Mouse (Mus musculus): ENCODE data around the gene Zdhhc7.

Zdhhc7 gene

GRCm38 (mm10) chr8:120114315-120114841 is 13.1 kb upstream of the Zdhhc7 start:
- DNase-seq (ENCODE audit: low spot score in 2 of 2), result peak in 1 of 2 experiments; percentile 54

- peak; percentile 100 for DNase-seq (ENCODE audit: low spot score in 2 of 2)
Measured at GRCm38 (mm10) chr8:120113758-120114255, 12.5 kb upstream of the Zdhhc7 start, which contains the start of gene 6430548M08Rik. Gene 6430548M08Rik (plus strand): TSS chr8:120114152.

GRCm38 (mm10) chr8:120113306-120113705 is 12.0 kb upstream of the Zdhhc7 start:
- no peak for DNase-seq (ENCODE audit: low spot score in 2 of 2)

GRCm38 (mm10) chr8:120112535-120112934 is 11.3 kb upstream of the Zdhhc7 start:
- no peak for DNase-seq (ENCODE audit: low spot score in 2 of 2)

GRCm38 (mm10) chr8:120111382-120111781 is 10.1 kb upstream of the Zdhhc7 start:
- no peak for DNase-seq (ENCODE audit: low spot score in 2 of 2)

GRCm38 (mm10) chr8:120110966-120111365 is 9.7 kb upstream of the Zdhhc7 start:
- no peak for DNase-seq (ENCODE audit: low spot score in 2 of 2)

- no peak for DNase-seq (ENCODE audit: low spot score in 2 of 2)
Measured at GRCm38 (mm10) chr8:120109149-120109548, 7.9 kb upstream of the Zdhhc7 start.

- DNase-seq (ENCODE audit: low spot score in 2 of 2), result no peak
Measured at GRCm38 (mm10) chr8:120104721-120105272, 3.5 kb upstream of the Zdhhc7 start.

- DNase-seq (ENCODE audit: low spot score in 2 of 2), result no peak
Measured at GRCm38 (mm10) chr8:120103916-120104315, 2.6 kb upstream of the Zdhhc7 start.

- DNase-seq (ENCODE audit: low spot score in 2 of 2), result no peak
Measured at GRCm38 (mm10) chr8:120100388-120101067, 754 bp downstream of the Zdhhc7 start.

GRCm38 (mm10) chr8:120096486-120096885 is 4.8 kb downstream of the Zdhhc7 start:
- DNase-seq (ENCODE audit: low spot score in 2 of 2), result no peak

- DNase-seq (ENCODE audit: low spot score in 2 of 2), result no peak
Measured at GRCm38 (mm10) chr8:120094801-120095200, 6.5 kb downstream of the Zdhhc7 start.

- DNase-seq (ENCODE audit: low spot score in 2 of 2), result no peak
Measured at GRCm38 (mm10) chr8:120093103-120093502, 8.2 kb downstream of the Zdhhc7 start.

GRCm38 (mm10) chr8:120091032-120091431 is 10.2 kb downstream of the Zdhhc7 start:
- DNase-seq (ENCODE audit: low spot score in 2 of 2), result no peak

GRCm38 (mm10) chr8:120089511-120089910 is 11.8 kb downstream of the Zdhhc7 start:
- DNase-seq (ENCODE audit: low spot score in 2 of 2), result no peak

- no peak for DNase-seq (ENCODE audit: low spot score in 2 of 2)
Measured at GRCm38 (mm10) chr8:120084783-120085182, 16.5 kb downstream of the Zdhhc7 start.

GRCm38 (mm10) chr8:120083261-120083660 is 18.0 kb downstream of the Zdhhc7 start:
- no peak for DNase-seq (ENCODE audit: low spot score in 2 of 2)

GRCm38 (mm10) chr8:120079361-120079760 is 21.9 kb downstream of the Zdhhc7 start:
- no peak for DNase-seq (ENCODE audit: low spot score in 2 of 2)

- peak; percentile 53 to 72 for DNase-seq (ENCODE audit: low spot score in 2 of 2)
Measured at GRCm38 (mm10) chr8:120078080-120078479, 23.2 kb downstream of the Zdhhc7 start.

- DNase-seq (ENCODE audit: low spot score in 2 of 2), result no peak
Measured at GRCm38 (mm10) chr8:120075347-120075746, 25.9 kb downstream of the Zdhhc7 start.

GRCm38 (mm10) chr8:120074516-120074915 is 26.8 kb downstream of the Zdhhc7 start:
- DNase-seq (ENCODE audit: low spot score in 2 of 2), result no peak

GRCm38 (mm10) chr8:120072827-120073226 is 28.5 kb downstream of the Zdhhc7 start:
- DNase-seq (ENCODE audit: low spot score in 2 of 2), result no peak

GRCm38 (mm10) chr8:120072259-120072658 is 29.0 kb downstream of the Zdhhc7 start:
- no peak for DNase-seq (ENCODE audit: low spot score in 2 of 2)
